Mouse (Mus musculus) intestine, embryonic 14.5 days (tissue): Measurements from ENCODE around the gene Ulk4. TPM values are rescaled to one million over a fixed set of nuclear protein-coding genes. Genes with fewer than 3 reads are reported as not detected.

Experiments
- ATAC-seq: fragments of 200-750 bp; cut with Nextera tagmentation; replicated peaks from 2 replicates; pipeline ENCODE4 v1.8.0; 2017; ENCODE audit warnings: low read depth, moderate number of reproducible peaks, moderate TSS enrichment, moderate library complexity; ENCODE audit not compliant: low FRiP score, low TSS enrichment
- DNase-seq: peaks from one replicate; pipeline ENCODE4 v3.0.0-alpha.2; 2018; ENCODE audit warnings: low spot score
- H3K27ac ChIP-seq: fragments of 300-500 bp; sonication (generic); 2 replicates; pipeline ENCODE4 v1.5.1; 2014; ENCODE audit warnings: low read depth, mild to moderate bottlenecking, control low read depth
- H3K27me3 ChIP-seq: fragments of 300-500 bp; sonication (generic); replicated peaks from 2 replicates; pipeline ENCODE4 v1.6.1; 2014; ENCODE audit warnings: low read length, control low read depth; ENCODE audit not compliant: control insufficient read depth, insufficient read depth
- H3K36me3 ChIP-seq: fragments of 300-500 bp; sonication (generic); 2 replicates; pipeline ENCODE4 v1.6.1; 2014; ENCODE audit warnings: low read length, control low read depth; ENCODE audit not compliant: control insufficient read depth, insufficient read depth
- H3K4me1 ChIP-seq: fragments of 300-500 bp; sonication (generic); replicated peaks from 2 replicates; pipeline ENCODE4 v1.6.1; 2014; ENCODE audit warnings: low read length, control low read depth, mixed read lengths; ENCODE audit not compliant: control insufficient read depth, insufficient read depth
- H3K4me2 ChIP-seq: fragments of 300-500 bp; sonication (generic); 2 replicates; pipeline ENCODE4 v1.6.1; 2014; ENCODE audit warnings: low read length
- H3K4me3 ChIP-seq: fragments of 300-500 bp; sonication (generic); 2 replicates; pipeline ENCODE4 v1.5.1; 2014; ENCODE audit warnings: low read depth, low read length, control low read depth, mixed read lengths
- H3K9ac ChIP-seq: fragments of 300-500 bp; sonication (generic); 2 replicates; pipeline ENCODE4 v1.6.1; 2014; ENCODE audit warnings: mild to moderate bottlenecking, low read length
- H3K9me3 ChIP-seq: fragments of 300-500 bp; sonication (generic); 2 replicates; pipeline ENCODE4 v1.6.1; 2016; ENCODE audit warnings: low read length, control low read depth; ENCODE audit not compliant: control insufficient read depth
- WGBS: fragments of 180-500 bp; shearing (Covaris S2); extraction: QIAGEN DNeasy Blood & Tissue Kit; methylation state at CpG from one replicate; pipeline ENCODE4 v1.1.7; 2014; 5-methylcytosine and 5-hydroxymethylcytosine counted together
- polyA plus RNA-seq: library from polyadenylated mRNA; unstranded; fragments of >200 nt; fragmentation: Nextera tagmentation; extraction: Ambion mirVana; gene quantifications from 2 replicates; pipeline ENCODE4 v1.2.1, GENCODE M21; 2014

Ulk4 gene
- polyA plus RNA-seq, 1 experiment from 2014 or later: 122 TPM

- no peak overlapping the region for H3K4me3 ChIP-seq
- H3K9me3 ChIP-seq: 0 out of 2 replicates have a peak, but pooled peaks cover 4% of the 10 kb centered on the region
- no peaks in the 10 kb centered on the region for H3K27me3 ChIP-seq
- ATAC-seq (no peak), DNase-seq (no peak)
- H3K9ac ChIP-seq: no peak overlapping the region
- H3K4me1 ChIP-seq: no peaks in the 10 kb centered on the region
- H3K36me3 ChIP-seq: no peaks in the 10 kb centered on the region
- no peak overlapping the region for H3K27ac ChIP-seq
- no peak overlapping the region for H3K4me2 ChIP-seq
- 92% methylated on average over 7 of the region's 7 CpGs for WGBS
Observed at GRCm38 (mm10) chr9:121176350-121176749, 100.6 kb downstream of the Ulk4 start.

DNA sequence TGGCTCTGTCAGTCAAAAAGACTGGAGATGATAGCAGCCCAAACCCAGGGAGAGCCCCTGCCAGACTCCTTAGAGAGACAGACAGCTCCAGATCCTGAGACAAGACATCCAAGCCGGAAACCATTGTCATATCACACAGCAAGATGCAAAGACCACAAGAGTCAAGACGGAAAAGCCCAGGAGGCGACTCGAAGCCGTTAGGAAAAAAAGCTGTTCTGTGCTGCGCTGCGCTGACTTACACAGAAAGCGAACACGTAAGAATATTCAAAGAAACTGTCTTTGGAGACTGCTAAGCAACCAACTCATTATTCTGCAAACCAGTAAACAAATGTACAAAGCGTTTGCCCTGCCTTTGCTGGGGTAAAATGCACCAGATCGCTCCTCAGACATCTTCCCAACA, 101.8 kb downstream of the Ulk4 start:
- ATAC-seq: no peak
- no peak for DNase-seq
- 0 out of 2 replicates have a peak, but pooled peaks cover 4% of the 10 kb centered on the region for H3K9me3 ChIP-seq

DNA sequence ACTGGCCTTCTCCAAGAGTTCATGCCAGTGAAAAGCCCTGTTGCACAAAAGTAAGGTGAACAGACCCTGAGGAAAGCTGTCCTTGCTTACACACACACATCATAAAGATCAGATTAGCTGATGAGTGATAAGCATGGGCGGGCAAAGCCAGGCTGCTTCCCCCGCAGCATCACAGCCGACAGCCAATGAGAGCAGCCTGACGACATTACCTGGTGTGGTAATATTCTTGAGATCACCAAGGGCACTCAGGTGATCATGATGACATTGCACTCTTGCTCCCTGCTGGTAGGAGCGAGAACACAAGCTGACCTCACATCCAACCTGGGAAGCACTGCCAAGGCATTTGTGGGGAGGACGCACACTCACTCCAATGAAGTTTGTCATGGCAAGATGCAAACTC, 104.9 kb downstream of the Ulk4 start:
- no peaks in the 10 kb centered on the region for H3K4me1 ChIP-seq
- DNase-seq: no peak
- no peak overlapping the region for H3K9ac ChIP-seq
- no peak for ATAC-seq
- 78% methylated on average over 6 of the region's 6 CpGs for WGBS
- no peaks in the 10 kb centered on the region for H3K36me3 ChIP-seq
- no peak overlapping the region for H3K27ac ChIP-seq
- H3K4me2 ChIP-seq: no peak overlapping the region
- no peaks in the 10 kb centered on the region for H3K27me3 ChIP-seq
- H3K9me3 ChIP-seq: no peaks in the 10 kb centered on the region
- H3K4me3 ChIP-seq: no peak overlapping the region

More for the DNA sequence above, 101.8 kb downstream of the Ulk4 start:
- no peaks in the 10 kb centered on the region for H3K4me1 ChIP-seq
- 85% methylated on average over 11 of the region's 11 CpGs for WGBS
- H3K27ac ChIP-seq: no peak overlapping the region
- no peak overlapping the region for H3K9ac ChIP-seq
- H3K27me3 ChIP-seq: no peaks in the 10 kb centered on the region
- H3K4me2 ChIP-seq: no peak overlapping the region
- no peak overlapping the region for H3K4me3 ChIP-seq
- H3K36me3 ChIP-seq: no peaks in the 10 kb centered on the region

DNA sequence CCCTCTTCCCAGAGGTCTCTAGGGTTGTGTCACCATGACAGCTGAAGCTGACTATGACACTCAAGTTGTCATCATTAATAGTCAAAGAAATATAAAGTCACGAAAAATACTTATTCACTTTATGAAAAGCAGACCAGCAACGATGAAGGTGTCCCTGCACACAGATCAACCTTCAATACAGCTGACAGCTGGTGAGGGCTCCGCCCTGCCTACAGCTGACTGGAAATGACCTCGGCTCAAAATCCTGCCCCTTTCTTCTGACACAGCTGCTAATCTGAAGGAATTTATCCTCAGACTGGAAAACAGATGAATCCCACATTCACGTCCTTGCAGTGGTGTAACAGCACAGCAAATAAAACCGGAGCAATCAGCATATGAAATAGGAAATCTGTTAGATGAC, 105.4 kb downstream of the Ulk4 start:
- Histone ChIP-seq H3K36me3 (no peaks in the 10 kb centered on the region), H3K9me3 (no peaks in the 10 kb centered on the region)
- 73% methylated on average over 6 of the region's 6 CpGs for WGBS

DNA sequence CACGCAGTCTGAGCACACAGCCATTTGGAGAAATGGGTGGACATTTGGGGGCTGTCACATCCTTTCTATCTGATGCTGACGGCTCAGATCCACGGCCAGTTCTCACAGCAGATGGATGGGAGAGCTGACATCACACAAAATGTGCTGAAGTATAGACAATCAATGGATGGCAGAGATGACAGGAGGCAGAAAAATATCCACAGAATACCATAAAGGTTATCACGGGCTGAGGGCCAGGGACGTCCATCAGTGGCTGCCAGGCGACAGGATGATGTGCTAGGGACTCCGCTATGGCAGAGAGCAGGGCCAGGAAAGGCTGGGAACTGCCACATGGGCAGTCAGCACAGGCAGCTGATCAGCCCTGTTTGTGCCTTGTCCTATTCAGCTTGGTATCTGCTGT, 112.4 kb downstream of the Ulk4 start:
- H3K4me1 ChIP-seq: no peaks in the 10 kb centered on the region
- H3K27me3 ChIP-seq: no peaks in the 10 kb centered on the region
- H3K27ac ChIP-seq: no peak overlapping the region
- H3K4me3 ChIP-seq: no peak overlapping the region
- no peak for DNase-seq
- H3K9ac ChIP-seq: no peak overlapping the region
- H3K9me3 ChIP-seq: no peaks in the 10 kb centered on the region
- H3K36me3 ChIP-seq: no peaks in the 10 kb centered on the region
- ATAC-seq: no peak
- H3K4me2 ChIP-seq: no peak overlapping the region
- WGBS: 86% methylated on average over 7 of the region's 7 CpGs

More for the DNA sequence above, 105.4 kb downstream of the Ulk4 start:
- Histone ChIP-seq H3K4me1 (no peaks in the 10 kb centered on the region), H3K4me3 (no peak overlapping the region), H3K4me2 (no peak overlapping the region), H3K9ac (no peak overlapping the region), H3K27ac (no peak overlapping the region), H3K27me3 (no peaks in the 10 kb centered on the region)
- DNase-seq (no peak), ATAC-seq (no peak)

DNA sequence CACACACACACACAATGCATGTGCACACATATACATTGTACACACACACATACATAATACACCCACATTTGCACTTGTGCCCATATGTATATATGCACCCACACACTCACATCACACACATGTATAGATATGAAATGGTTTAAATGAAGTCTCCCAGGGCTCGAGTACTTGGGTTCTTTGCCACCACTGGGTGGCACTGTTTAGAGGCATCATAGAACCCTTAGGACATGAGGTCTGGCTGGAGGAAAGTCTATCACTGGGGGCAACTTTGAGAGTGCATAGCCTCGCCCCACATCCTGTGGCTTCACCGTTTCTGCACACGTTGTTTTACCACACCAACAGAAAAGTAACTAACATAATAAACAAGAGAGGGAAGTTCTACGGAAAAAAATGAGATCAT, 114.2 kb downstream of the Ulk4 start:
- Histone ChIP-seq H3K4me3 (no peak overlapping the region), H3K9ac (no peak overlapping the region), H3K9me3 (no peaks in the 10 kb centered on the region), H3K36me3 (no peaks in the 10 kb centered on the region), H3K4me1 (no peaks in the 10 kb centered on the region), H3K4me2 (no peak overlapping the region), H3K27me3 (no peaks in the 10 kb centered on the region), H3K27ac (no peak overlapping the region)
- no peak for DNase-seq
- ATAC-seq: no peak
- WGBS: 47% methylated on average over 5 of the region's 5 CpGs

DNA sequence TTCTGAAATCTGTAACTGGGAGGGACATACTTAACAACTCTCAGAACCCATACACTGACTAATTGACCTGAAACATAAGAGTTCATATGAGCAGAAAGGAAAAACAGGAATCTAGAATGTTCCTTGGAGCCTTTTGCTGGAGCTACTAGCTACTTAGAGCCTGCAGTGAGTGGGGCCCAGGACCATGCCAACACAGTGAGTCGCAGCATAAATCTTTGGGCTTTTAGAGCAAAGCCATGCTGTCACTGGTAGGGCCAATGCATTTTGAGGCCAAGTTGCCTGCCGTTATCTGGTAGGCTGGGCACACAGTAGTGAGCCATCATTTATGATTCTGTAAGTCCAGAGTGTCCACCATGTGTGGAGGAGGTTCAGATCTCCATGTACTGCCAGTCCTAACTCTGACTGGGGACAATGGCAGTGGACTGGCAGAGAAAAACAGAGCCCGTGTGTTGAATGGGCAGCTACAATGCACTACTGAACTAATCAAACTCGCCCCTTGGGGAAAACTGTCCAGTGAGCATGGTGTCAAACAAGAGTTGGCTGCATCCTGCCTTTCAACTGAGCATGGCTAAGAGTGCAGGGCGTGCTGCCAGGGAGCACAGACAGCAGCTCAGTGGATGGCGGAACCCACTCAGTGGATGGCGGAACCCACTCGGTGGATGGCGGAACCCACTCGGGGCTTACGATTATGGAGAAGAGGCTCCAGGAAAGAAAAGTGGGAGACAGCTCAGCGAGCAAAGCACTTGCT, 115.0 kb downstream of the Ulk4 start:
- ATAC-seq (no peak), DNase-seq (no peak)
- 91% methylated on average over 12 of the region's 12 CpGs for WGBS
- Histone ChIP-seq H3K4me1 (no peaks in the 10 kb centered on the region), H3K36me3 (no peaks in the 10 kb centered on the region), H3K27me3 (no peaks in the 10 kb centered on the region), H3K4me3 (no peak overlapping the region), H3K9ac (no peak overlapping the region), H3K4me2 (no peak overlapping the region), H3K27ac (no peak overlapping the region), H3K9me3 (no peaks in the 10 kb centered on the region)

DNA sequence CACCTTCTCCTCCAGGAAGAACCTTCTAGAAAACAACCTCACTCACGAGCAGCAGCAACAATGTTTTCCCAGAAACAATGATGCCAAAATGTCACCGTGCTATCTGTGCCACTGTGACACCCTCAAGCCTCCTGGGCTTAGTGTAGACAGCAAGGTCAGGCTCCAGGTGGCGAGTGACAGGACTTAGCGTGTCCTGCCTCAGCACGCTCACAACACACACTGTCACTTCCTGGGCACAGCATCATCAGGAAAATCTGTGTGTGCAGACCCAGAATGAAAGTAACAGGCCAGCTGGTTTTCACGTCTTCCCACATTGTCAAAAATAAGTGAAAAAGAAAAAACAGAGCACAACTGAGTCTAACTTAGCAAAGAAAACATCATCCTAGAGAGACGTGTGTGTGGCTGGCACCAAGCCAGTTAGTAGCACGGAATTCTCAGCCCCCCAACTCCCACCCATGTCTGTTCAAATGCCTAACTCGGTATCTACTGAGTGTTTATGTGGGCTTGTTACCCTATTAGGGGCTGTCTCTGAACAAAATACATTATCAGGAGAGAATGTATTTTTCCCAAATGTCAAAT, 120.7 kb downstream of the Ulk4 start:
- ATAC-seq (no peak), DNase-seq (no peak)
- H3K9me3 ChIP-seq: no peaks in the 10 kb centered on the region
- H3K27me3 ChIP-seq: no peaks in the 10 kb centered on the region
- WGBS: 63% methylated on average over 9 of the region's 9 CpGs
- H3K4me2 ChIP-seq: no peak overlapping the region
- H3K9ac ChIP-seq: no peak overlapping the region
- H3K27ac ChIP-seq: no peak overlapping the region
- H3K4me3 ChIP-seq: no peak overlapping the region
- H3K36me3 ChIP-seq: no peaks in the 10 kb centered on the region
- no peaks in the 10 kb centered on the region for H3K4me1 ChIP-seq

GRCm38 (mm10) chr9:121153276-121153675, 123.7 kb downstream of the Ulk4 start:
- Histone ChIP-seq H3K27ac (no peak overlapping the region), H3K4me1 (no peaks in the 10 kb centered on the region), H3K4me3 (no peak overlapping the region), H3K9ac (no peak overlapping the region), H3K9me3 (no peaks in the 10 kb centered on the region), H3K4me2 (no peak overlapping the region), H3K36me3 (no peaks in the 10 kb centered on the region), H3K27me3 (no peaks in the 10 kb centered on the region)
- ATAC-seq (no peak), DNase-seq (no peak)
- 87% methylated on average over 5 of the region's 5 CpGs for WGBS
